Mouse (Mus musculus) 416B (cell line): Measurements from ENCODE around the gene 9930022D16Rik.

Source experiments
- DNase-seq: peaks from one replicate; pipeline ENCODE4 v3.0.0; 2011; ENCODE audit warnings: low read depth

Gene 9930022D16Rik

GRCm38 (mm10) chr11:109456261-109456660 lies 42.5 kb downstream of the 9930022D16Rik start:
- DNase-seq = no peak

- no peak for DNase-seq
These were observed 44.4 kb downstream of the 9930022D16Rik start for GRCm38 (mm10) chr11:109458165-109458564.

- no peak for DNase-seq
These were observed 46.9 kb downstream of the 9930022D16Rik start for GRCm38 (mm10) chr11:109460586-109460985.

GRCm38 (mm10) chr11:109465068-109465467 lies 51.4 kb downstream of the 9930022D16Rik start:
- DNase-seq = no peak

GRCm38 (mm10) chr11:109466987-109467386 lies 53.3 kb downstream of the 9930022D16Rik start:
- DNase-seq = no peak

GRCm38 (mm10) chr11:109468133-109468532 lies 54.4 kb downstream of the 9930022D16Rik start:
- peak; percentile 15 for DNase-seq
